Mouse (Mus musculus): ENCODE measurements around the gene Wwp2. TPM values are rescaled to one million over a fixed set of nuclear protein-coding genes. Genes with fewer than 3 reads are reported as not detected.

The Wwp2 gene
- polyA plus RNA-seq, 1 experiment, result 39.5 TPM

- Histone ChIP-seq H3K4me3 (ENCODE audit: extremely low read depth, insufficient read depth, insufficient read length) (no peak overlapping the region), H3K27me3 (ENCODE audit: control insufficient read depth, insufficient read depth, low read length) (no peaks in the 10 kb centered on the region), H3K27ac (ENCODE audit: insufficient read depth, low read length) (no peak overlapping the region), H3K36me3 (ENCODE audit: control insufficient read depth, insufficient read depth, low read length) (peaks cover 10% of the 10 kb centered on the region), H3K4me1 (ENCODE audit: control insufficient read depth, insufficient read depth, insufficient read length) (no peaks in the 10 kb centered on the region)
- DNase-seq (ENCODE audit: low read depth in 1 of 2, low spot score in 2 of 2), result no peak
- TF ChIP-seq CTCF (IDR thresholded peaks at IDR 0.05; ENCODE audit: extremely low read depth, insufficient read depth, insufficient read length, insufficient replicate concordance) (no peak), POLR2A (IDR thresholded peaks at IDR 0.05; ENCODE audit: low read depth, low read length) (no peak)
- WGBS, result 95% methylated on average over 3 of the region's 3 CpGs
Observed at GRCm38 (mm10) chr8:107510766-107511165, 74.6 kb downstream of the Wwp2 start.

GRCm38 (mm10) chr8:107513249-107513648 lies 77.1 kb downstream of the Wwp2 start:
- Histone ChIP-seq H3K4me3 (ENCODE audit: extremely low read depth, insufficient read depth, insufficient read length) (no peak overlapping the region), H3K36me3 (ENCODE audit: control insufficient read depth, insufficient read depth, low read length) (peaks cover 8% of the 10 kb centered on the region), H3K27ac (ENCODE audit: insufficient read depth, low read length) (no peak overlapping the region), H3K27me3 (ENCODE audit: control insufficient read depth, insufficient read depth, low read length) (no peaks in the 10 kb centered on the region), H3K4me1 (ENCODE audit: control insufficient read depth, insufficient read depth, insufficient read length) (no peaks in the 10 kb centered on the region)
- no peak for TF ChIP-seq CTCF (IDR thresholded peaks at IDR 0.05; ENCODE audit: extremely low read depth, insufficient read depth, insufficient read length, insufficient replicate concordance)
- TF ChIP-seq POLR2A (IDR thresholded peaks at IDR 0.05; ENCODE audit: low read depth, low read length), result no peak
- no peak for DNase-seq (ENCODE audit: low read depth in 1 of 2, low spot score in 2 of 2)
- 95% methylated on average over 2 of the region's 2 CpGs for WGBS

GRCm38 (mm10) chr8:107514949-107515721 lies 79.0 kb downstream of the Wwp2 start:
- Histone ChIP-seq H3K27me3 (ENCODE audit: control insufficient read depth, insufficient read depth, low read length) (no peaks in the 10 kb centered on the region), H3K4me3 (ENCODE audit: extremely low read depth, insufficient read depth, insufficient read length) (no peak overlapping the region), H3K36me3 (ENCODE audit: control insufficient read depth, insufficient read depth, low read length) (peaks cover 14% of the 10 kb centered on the region), H3K4me1 (ENCODE audit: control insufficient read depth, insufficient read depth, insufficient read length) (no peaks in the 10 kb centered on the region), H3K27ac (ENCODE audit: insufficient read depth, low read length) (no peak overlapping the region)
- TF ChIP-seq CTCF (IDR thresholded peaks at IDR 0.05; ENCODE audit: extremely low read depth, insufficient read depth, insufficient read length, insufficient replicate concordance) (no peak), POLR2A (IDR thresholded peaks at IDR 0.05; ENCODE audit: low read depth, low read length) (no peak)
- 94% methylated on average over 6 of the region's 6 CpGs for WGBS
- DNase-seq (ENCODE audit: low read depth in 1 of 2, low spot score in 2 of 2), result no peak

GRCm38 (mm10) chr8:107518726-107519125 lies 82.6 kb downstream of the Wwp2 start:
- DNase-seq (ENCODE audit: low read depth in 1 of 2, low spot score in 2 of 2), result no peak
- Histone ChIP-seq H3K27ac (ENCODE audit: insufficient read depth, low read length) (no peak overlapping the region), H3K4me3 (ENCODE audit: extremely low read depth, insufficient read depth, insufficient read length) (no peak overlapping the region), H3K27me3 (ENCODE audit: control insufficient read depth, insufficient read depth, low read length) (no peaks in the 10 kb centered on the region), H3K36me3 (ENCODE audit: control insufficient read depth, insufficient read depth, low read length) (peaks cover 14% of the 10 kb centered on the region), H3K4me1 (ENCODE audit: control insufficient read depth, insufficient read depth, insufficient read length) (no peaks in the 10 kb centered on the region)
- TF ChIP-seq CTCF (IDR thresholded peaks at IDR 0.05; ENCODE audit: extremely low read depth, insufficient read depth, insufficient read length, insufficient replicate concordance) (no peak), POLR2A (IDR thresholded peaks at IDR 0.05; ENCODE audit: low read depth, low read length) (no peak)
- 97% methylated on average over 5 of the region's 5 CpGs for WGBS

GRCm38 (mm10) chr8:107519860-107520259 lies 83.7 kb downstream of the Wwp2 start:
- H3K27me3 ChIP-seq (ENCODE audit: control insufficient read depth, insufficient read depth, low read length), result no peaks in the 10 kb centered on the region
- no peak for DNase-seq (ENCODE audit: low read depth in 1 of 2, low spot score in 2 of 2)
- no peak overlapping the region for H3K27ac ChIP-seq (ENCODE audit: insufficient read depth, low read length)
- no peak overlapping the region for H3K4me3 ChIP-seq (ENCODE audit: extremely low read depth, insufficient read depth, insufficient read length)
- peaks cover 13% of the 10 kb centered on the region for H3K36me3 ChIP-seq (ENCODE audit: control insufficient read depth, insufficient read depth, low read length)
- TF ChIP-seq POLR2A (IDR thresholded peaks at IDR 0.05; ENCODE audit: low read depth, low read length) (no peak), CTCF (IDR thresholded peaks at IDR 0.05; ENCODE audit: extremely low read depth, insufficient read depth, insufficient read length, insufficient replicate concordance) (no peak)
- WGBS, result 52% methylated on average over 4 of the region's 4 CpGs
- H3K4me1 ChIP-seq (ENCODE audit: control insufficient read depth, insufficient read depth, insufficient read length), result no peaks in the 10 kb centered on the region

- Histone ChIP-seq H3K27ac (ENCODE audit: insufficient read depth, low read length) (no peak overlapping the region), H3K4me3 (ENCODE audit: extremely low read depth, insufficient read depth, insufficient read length) (no peak overlapping the region), H3K4me1 (ENCODE audit: control insufficient read depth, insufficient read depth, insufficient read length) (no peaks in the 10 kb centered on the region), H3K36me3 (ENCODE audit: control insufficient read depth, insufficient read depth, low read length) (peaks cover 13% of the 10 kb centered on the region), H3K27me3 (ENCODE audit: control insufficient read depth, insufficient read depth, low read length) (no peaks in the 10 kb centered on the region)
- DNase-seq (ENCODE audit: low read depth in 1 of 2, low spot score in 2 of 2), result no peak
- no peak for TF ChIP-seq CTCF (IDR thresholded peaks at IDR 0.05; ENCODE audit: extremely low read depth, insufficient read depth, insufficient read length, insufficient replicate concordance)
- TF ChIP-seq POLR2A (IDR thresholded peaks at IDR 0.05; ENCODE audit: low read depth, low read length), result no peak
- WGBS, result 68% methylated on average over 8 of the region's 8 CpGs
Observed at GRCm38 (mm10) chr8:107521788-107522554, 85.8 kb downstream of the Wwp2 start.

GRCm38 (mm10) chr8:107522555-107522833 lies 86.3 kb downstream of the Wwp2 start:
- TF ChIP-seq CTCF (IDR thresholded peaks at IDR 0.05; ENCODE audit: extremely low read depth, insufficient read depth, insufficient read length, insufficient replicate concordance), result no peak
- TF ChIP-seq POLR2A (IDR thresholded peaks at IDR 0.05; ENCODE audit: low read depth, low read length), result no peak
- no peak overlapping the region for H3K27ac ChIP-seq (ENCODE audit: insufficient read depth, low read length)
- WGBS, result 56% methylated on average over 4 of the region's 4 CpGs
- no peaks in the 10 kb centered on the region for H3K4me1 ChIP-seq (ENCODE audit: control insufficient read depth, insufficient read depth, insufficient read length)
- no peaks in the 10 kb centered on the region for H3K27me3 ChIP-seq (ENCODE audit: control insufficient read depth, insufficient read depth, low read length)
- DNase-seq (ENCODE audit: low read depth in 1 of 2, low spot score in 2 of 2), result no peak
- H3K4me3 ChIP-seq (ENCODE audit: extremely low read depth, insufficient read depth, insufficient read length), result no peak overlapping the region
- peaks cover 11% of the 10 kb centered on the region for H3K36me3 ChIP-seq (ENCODE audit: control insufficient read depth, insufficient read depth, low read length)

Measured in spleen, adult 2 months (tissue).